Mouse (Mus musculus): ENCODE results near the gene Arid5b.

The Arid5b gene

GRCm38 (mm10) chr10:68138123-68138522 lies 140.4 kb downstream of the Arid5b start:
- in situ Hi-C loops (cut with MboI, MseI) = no loop called here

- in situ Hi-C loops (cut with MboI, MseI) = no loop called here
Observed at GRCm38 (mm10) chr10:68137151-68137833, 141.2 kb downstream of the Arid5b start.

GRCm38 (mm10) chr10:68136480-68137083 lies 142.0 kb downstream of the Arid5b start:
- in situ Hi-C loops (cut with MboI, MseI) = no loop called here

GRCm38 (mm10) chr10:68136051-68136450 lies 142.5 kb downstream of the Arid5b start:
- in situ Hi-C loops (cut with MboI, MseI) = no loop called here

- in situ Hi-C loops (cut with MboI, MseI) = no loop called here
Observed at GRCm38 (mm10) chr10:68135416-68135815, 143.1 kb downstream of the Arid5b start.

GRCm38 (mm10) chr10:68134549-68134948 lies 144.0 kb downstream of the Arid5b start:
- in situ Hi-C loops (cut with MboI, MseI) = no loop called here

- in situ Hi-C loops (cut with MboI, MseI) = no loop called here
Observed at GRCm38 (mm10) chr10:68134071-68134470, 144.5 kb downstream of the Arid5b start.

- in situ Hi-C loops (cut with MboI, MseI) = no loop called here
Observed at GRCm38 (mm10) chr10:68132636-68133035, 145.9 kb downstream of the Arid5b start.

GRCm38 (mm10) chr10:68132154-68132553 lies 146.4 kb downstream of the Arid5b start:
- in situ Hi-C loops (cut with MboI, MseI) = no loop called here

- in situ Hi-C loops (cut with MboI, MseI) = no loop called here
Observed at GRCm38 (mm10) chr10:68129651-68130050, 148.9 kb downstream of the Arid5b start.

- in situ Hi-C loops (cut with MboI, MseI) = no loop called here
Observed at GRCm38 (mm10) chr10:68129009-68129408, 149.5 kb downstream of the Arid5b start.

GRCm38 (mm10) chr10:68128441-68128848 lies 150.1 kb downstream of the Arid5b start:
- in situ Hi-C loops (cut with MboI, MseI) = no loop called here

GRCm38 (mm10) chr10:68127604-68128256 lies 150.8 kb downstream of the Arid5b start:
- in situ Hi-C loops (cut with MboI, MseI) = no loop called here

- in situ Hi-C loops (cut with MboI, MseI) = no loop called here
Observed at GRCm38 (mm10) chr10:68127104-68127503, 151.4 kb downstream of the Arid5b start.

- in situ Hi-C loops (cut with MboI, MseI) = no loop called here
Observed at GRCm38 (mm10) chr10:68126551-68126950, 152.0 kb downstream of the Arid5b start.

- in situ Hi-C loops (cut with MboI, MseI) = no loop called here
Observed at GRCm38 (mm10) chr10:68125919-68126550, 152.5 kb downstream of the Arid5b start.

- in situ Hi-C loops (cut with MboI, MseI) = no loop called here
Observed at GRCm38 (mm10) chr10:68124985-68125384, 153.6 kb downstream of the Arid5b start.

GRCm38 (mm10) chr10:68123446-68123845 lies 155.1 kb downstream of the Arid5b start:
- in situ Hi-C loops (cut with MboI, MseI) = no loop called here

GRCm38 (mm10) chr10:68121960-68122359 lies 156.6 kb downstream of the Arid5b start:
- in situ Hi-C loops (cut with MboI, MseI) = no loop called here

- in situ Hi-C loops (cut with MboI, MseI) = no loop called here
Observed at GRCm38 (mm10) chr10:68121251-68121650, 157.3 kb downstream of the Arid5b start.

- in situ Hi-C loops (cut with MboI, MseI) = no loop called here
Observed at GRCm38 (mm10) chr10:68120011-68120410, 158.5 kb downstream of the Arid5b start.

- in situ Hi-C loops (cut with MboI, MseI) = no loop called here
Observed at GRCm38 (mm10) chr10:68119285-68119684, 159.3 kb downstream of the Arid5b start.

Measured in T-helper 1 cell (primary cell).